Mouse (Mus musculus): ENCODE data around the gene Gpc6.

DNA sequence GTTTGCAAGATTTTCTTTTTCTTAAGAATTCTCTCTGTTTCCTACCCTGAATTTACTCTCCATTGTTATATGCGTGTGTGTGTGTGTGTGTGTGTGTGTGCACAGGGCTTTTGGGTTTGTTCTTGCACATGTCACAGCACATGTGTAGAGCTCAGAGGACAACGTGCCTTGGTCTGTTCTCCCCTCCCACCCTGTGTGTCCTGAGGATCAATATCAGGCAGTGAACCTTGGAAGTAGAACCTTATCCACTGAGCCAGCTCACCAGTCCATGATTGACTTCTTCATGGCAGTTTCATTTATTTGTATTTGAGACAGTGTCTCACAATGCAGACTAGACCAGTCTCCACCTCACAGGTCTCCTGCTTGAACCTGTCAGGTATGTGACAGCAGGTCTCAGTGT, 399.1 kb downstream of the Gpc6 start:
- no peak for TF ChIP-seq POLR2A (IDR thresholded peaks at IDR 0.05; ENCODE audit: low read depth, low read length)
- TF ChIP-seq CTCF (IDR thresholded peaks at IDR 0.05; ENCODE audit: borderline replicate concordance, insufficient read depth, low read length): no peak
